Mouse (Mus musculus) intestine, postnatal 0 days (tissue): ENCODE data around the gene Mpig6b. TPM values are rescaled to one million over a fixed set of nuclear protein-coding genes. Genes with fewer than 3 reads are reported as not detected.

Source experiments
- ATAC-seq: fragments of 200-750 bp; cut with Nextera tagmentation; 2 replicates; pipeline ENCODE4 v1.8.0; 2017; ENCODE audit warnings: mild to moderate bottlenecking, moderate TSS enrichment, moderate library complexity
- H3K27ac ChIP-seq: fragments of 300-500 bp; sonication (generic); 2 replicates; pipeline ENCODE4 v1.5.1; 2014; ENCODE audit warnings: mild to moderate bottlenecking, low read depth, low read length, moderate library complexity
- H3K27me3 ChIP-seq: fragments of 300-500 bp; sonication (generic); replicated peaks from 2 replicates; pipeline ENCODE4 v1.6.1; 2014; ENCODE audit warnings: low read length, mixed read lengths; ENCODE audit not compliant: control insufficient read depth, insufficient read depth
- H3K36me3 ChIP-seq: fragments of 300-500 bp; sonication (generic); 2 replicates; pipeline ENCODE4 v1.6.1; 2014; ENCODE audit warnings: mild to moderate bottlenecking, moderate library complexity; ENCODE audit not compliant: control insufficient read depth, insufficient read depth
- H3K4me1 ChIP-seq: fragments of 300-500 bp; sonication (generic); replicated peaks from 2 replicates; pipeline ENCODE4 v1.6.1; 2014; ENCODE audit warnings: antibody characterized with exemption, low read length, mixed read lengths; ENCODE audit not compliant: control insufficient read depth, insufficient read depth
- H3K4me2 ChIP-seq: fragments of 300-500 bp; sonication (generic); replicated peaks from 2 replicates; pipeline ENCODE4 v1.6.1; 2014; ENCODE audit warnings: low read depth, mild to moderate bottlenecking, moderate library complexity
- H3K4me3 ChIP-seq: fragments of 300-500 bp; sonication (generic); 2 replicates; pipeline ENCODE4 v1.5.1; 2014; ENCODE audit warnings: low read depth, low read length
- H3K9ac ChIP-seq: fragments of 300-500 bp; sonication (generic); 2 replicates; pipeline ENCODE4 v1.6.1; 2014; ENCODE audit warnings: mild to moderate bottlenecking, low read depth, low read length
- H3K9me3 ChIP-seq: fragments of 300-500 bp; sonication (generic); 2 replicates; pipeline ENCODE4 v1.6.1; 2016; ENCODE audit warnings: mixed run types; ENCODE audit not compliant: control insufficient read depth
- CTCF ChIP-seq: sonication (generic); IDR thresholded peaks from 2 replicates; pipeline ENCODE4 v1.5.1; 2016; ENCODE audit warnings: low read depth, mild to moderate bottlenecking, control low read depth, antibody characterized with exemption, moderate library complexity
- WGBS: fragments of 180-500 bp; shearing (Covaris S2); extraction: QIAGEN DNeasy Blood & Tissue Kit; methylation state at CpG from one replicate; pipeline ENCODE4 v1.1.7; 2014; 5-methylcytosine and 5-hydroxymethylcytosine counted together
- polyA plus RNA-seq: library from polyadenylated mRNA; unstranded; fragments of >200 nt; fragmentation: Nextera tagmentation; extraction: Ambion mirVana; gene quantifications from 2 replicates; pipeline ENCODE4 v1.2.1, GENCODE M21; 2015

Gene Mpig6b
- polyA plus RNA-seq, 1 experiment from 2014 or later, result 0.13 TPM

DNA sequence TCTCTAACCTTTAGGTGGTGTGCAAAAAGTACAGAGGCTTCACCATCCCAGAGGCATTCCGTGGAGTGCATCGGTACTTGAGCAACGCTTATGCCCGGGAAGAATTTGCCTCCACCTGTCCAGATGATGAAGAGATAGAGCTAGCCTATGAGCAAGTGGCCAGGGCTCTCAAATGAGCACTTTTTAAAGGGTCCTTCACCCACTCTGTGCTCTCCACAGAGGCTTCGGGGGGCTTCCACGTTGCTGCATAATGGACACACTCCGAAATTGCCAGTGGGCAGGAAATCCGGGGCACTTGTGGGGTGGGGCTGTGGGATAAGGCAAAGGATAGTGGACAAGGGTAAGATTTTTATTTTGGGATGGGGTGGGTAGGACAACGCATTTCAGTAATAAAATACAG is 7.7 kb downstream of the Mpig6b start:
- Histone ChIP-seq H3K9me3 (no peaks in the 10 kb centered on the region), H3K27ac (no peak overlapping the region), H3K4me3 (no peak overlapping the region), H3K9ac (0 out of 2 replicates have a peak overlapping the region, but pooled peaks have one; percentile 55), H3K36me3 (peaks cover 61% of the 10 kb centered on the region), H3K4me1 (no peaks in the 10 kb centered on the region), H3K27me3 (no peaks in the 10 kb centered on the region), H3K4me2 (no peak overlapping the region)
- ATAC-seq, result no peak
- 51% methylated on average over 9 of the region's 9 CpGs for WGBS
- no peak for TF ChIP-seq CTCF

DNA sequence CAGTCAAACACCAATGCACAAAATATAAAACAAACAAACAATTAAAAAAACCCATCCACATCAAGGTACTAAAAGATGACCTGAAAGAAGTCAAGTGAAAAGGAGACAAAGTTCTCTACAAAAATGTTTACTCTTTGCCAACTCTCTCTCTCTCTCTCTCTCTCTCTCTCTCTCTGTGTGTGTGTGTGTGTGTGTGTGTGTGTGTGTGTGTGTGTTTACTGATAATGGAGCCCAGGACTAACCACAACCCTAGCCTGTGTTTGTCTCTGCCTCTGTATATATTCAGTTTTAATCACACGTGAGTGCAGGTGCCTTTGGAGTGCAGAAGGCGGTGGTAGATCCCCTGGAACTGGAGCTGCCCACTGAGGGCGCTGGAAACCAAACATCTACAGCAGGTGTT is 8.9 kb downstream of the Mpig6b start:
- Histone ChIP-seq H3K4me3 (no peak overlapping the region), H3K4me2 (no peak overlapping the region), H3K4me1 (0 out of 2 replicates have a peak, but pooled peaks cover 3% of the 10 kb centered on the region), H3K27me3 (no peaks in the 10 kb centered on the region), H3K27ac (no peak overlapping the region), H3K9ac (no peak overlapping the region), H3K9me3 (no peaks in the 10 kb centered on the region), H3K36me3 (peaks cover 72% of the 10 kb centered on the region)
- TF ChIP-seq CTCF, result no peak
- ATAC-seq, result no peak
- 73% methylated on average over 3 of the region's 3 CpGs for WGBS

DNA sequence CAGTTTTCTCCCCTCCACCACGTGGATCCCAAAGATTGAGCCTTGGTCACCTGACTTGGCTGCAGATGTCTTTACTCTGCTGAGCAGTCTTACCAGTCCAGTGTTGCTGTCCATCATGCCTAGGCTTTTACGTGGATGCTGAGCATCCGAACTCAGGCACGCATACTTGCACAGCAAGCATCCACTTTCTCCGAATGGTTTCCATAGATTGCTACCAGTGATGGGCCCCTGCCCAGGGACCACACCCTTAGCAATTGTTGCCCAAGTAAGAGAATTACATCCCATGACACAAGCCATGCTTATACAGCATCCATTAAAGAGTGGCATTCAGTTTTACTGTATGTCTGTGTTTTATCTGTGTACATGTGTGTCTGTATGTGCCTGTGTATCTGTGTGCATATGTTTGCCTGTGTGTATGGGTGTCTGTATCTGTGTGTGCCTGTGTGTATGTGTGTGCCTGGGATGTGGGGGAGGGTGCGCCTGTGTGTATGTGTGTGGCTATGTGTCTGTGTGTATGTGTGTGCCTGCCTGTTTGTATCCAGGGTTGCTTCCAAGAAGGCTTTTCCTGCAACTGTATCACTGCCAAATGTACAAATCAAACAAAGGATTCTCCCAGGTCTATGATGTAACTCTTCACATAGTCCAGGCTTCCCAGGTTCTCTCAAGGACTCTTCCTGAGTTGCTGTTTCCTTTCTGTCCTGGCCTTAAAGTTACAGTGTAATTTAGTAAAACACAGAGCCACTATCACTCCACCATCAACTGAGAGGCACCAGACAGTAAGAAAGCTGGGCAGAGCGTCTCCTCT is 10.1 kb downstream of the Mpig6b start:
- Histone ChIP-seq H3K36me3 (peaks cover 63% of the 10 kb centered on the region), H3K9ac (no peak overlapping the region), H3K27me3 (no peaks in the 10 kb centered on the region), H3K27ac (no peak overlapping the region), H3K9me3 (no peaks in the 10 kb centered on the region), H3K4me2 (no peak overlapping the region), H3K4me1 (0 out of 2 replicates have a peak, but pooled peaks cover 7% of the 10 kb centered on the region), H3K4me3 (no peak overlapping the region)
- TF ChIP-seq CTCF, result no peak
- 75% methylated on average over 7 of the region's 7 CpGs for WGBS
- ATAC-seq, result no peak

DNA sequence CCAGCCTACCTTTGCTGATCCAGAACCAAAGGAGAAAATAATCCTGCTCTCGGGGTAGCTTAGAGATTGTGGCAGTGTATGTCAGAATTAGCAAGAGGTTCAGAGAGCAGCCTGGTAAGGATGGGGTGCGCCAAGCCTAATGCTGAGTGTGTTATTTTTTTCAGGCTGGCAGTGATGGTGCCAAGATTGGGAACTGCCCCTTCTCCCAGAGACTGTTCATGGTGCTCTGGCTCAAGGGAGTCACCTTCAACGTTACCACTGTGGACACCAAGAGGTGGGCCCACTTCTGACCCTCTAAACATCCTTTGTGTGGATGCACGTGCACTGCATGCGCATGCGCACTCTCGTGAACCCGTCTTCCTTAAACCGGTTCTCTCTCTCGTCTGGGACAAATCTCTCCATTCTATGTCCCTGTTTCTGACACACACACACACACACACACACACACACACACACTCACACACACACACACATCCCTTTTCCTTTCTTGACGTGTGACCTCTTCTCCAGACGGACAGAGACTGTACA is 13.6 kb downstream of the Mpig6b start:
- peak overlapping the region; percentile 94 for H3K4me2 ChIP-seq
- H3K4me1 ChIP-seq, result peaks cover 9% of the 10 kb centered on the region
- H3K27ac ChIP-seq, result peak overlapping the region; percentile 89
- WGBS, result 72% methylated on average over 12 of the region's 12 CpGs
- H3K9me3 ChIP-seq, result no peaks in the 10 kb centered on the region
- no peaks in the 10 kb centered on the region for H3K27me3 ChIP-seq
- H3K36me3 ChIP-seq, result peaks cover 47% of the 10 kb centered on the region
- peak overlapping the region; percentile 78 for H3K9ac ChIP-seq
- ATAC-seq, result no peak
- peak overlapping the region; percentile 69; the same call in 1 of the 2 replicates for H3K4me3 ChIP-seq
- TF ChIP-seq CTCF, result no peak

DNA sequence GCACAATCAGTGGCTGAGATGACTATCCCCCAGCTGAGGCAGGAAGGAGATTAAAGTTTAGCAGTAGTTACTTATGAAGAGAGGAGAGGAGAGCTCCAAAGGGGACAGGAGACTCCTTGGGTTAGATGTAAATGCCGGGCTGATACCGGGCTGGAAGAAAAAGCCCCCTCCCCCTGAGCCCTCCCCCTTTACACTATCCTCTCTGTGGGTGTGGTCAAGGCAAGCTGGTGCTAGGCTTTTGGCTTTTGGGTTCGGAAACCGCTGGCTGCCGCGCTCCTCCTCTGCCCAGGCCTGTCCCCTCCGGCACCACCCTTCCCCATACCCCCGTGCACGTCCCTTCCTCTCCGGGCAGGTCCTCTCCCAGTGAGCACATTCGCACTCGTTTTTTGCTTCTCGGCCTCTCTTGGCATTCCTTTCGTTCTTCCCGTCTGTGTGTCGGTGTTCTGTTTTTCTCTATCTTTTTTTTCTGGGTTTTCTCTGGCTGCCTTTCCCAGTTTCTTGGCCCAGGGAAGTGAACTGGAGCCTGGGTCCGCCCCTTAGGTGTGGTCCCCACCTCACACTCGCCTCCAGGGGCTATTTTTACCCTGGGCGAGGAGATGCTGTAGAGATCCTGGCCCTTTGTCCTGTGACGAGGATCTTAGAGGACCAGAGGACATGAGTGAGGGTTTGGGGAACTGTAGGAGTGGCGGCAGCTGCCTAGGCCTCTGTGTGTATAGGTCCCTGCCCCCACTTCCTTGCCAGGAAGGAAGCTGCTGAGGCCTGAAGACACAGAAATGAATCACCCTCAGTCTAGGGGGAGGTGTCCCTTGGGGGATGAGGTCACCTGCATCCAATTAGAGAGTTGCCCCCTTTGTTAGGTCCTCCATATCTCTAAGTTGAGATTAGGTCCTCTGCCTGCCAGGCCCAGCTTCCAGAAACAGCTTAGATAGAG is 14.6 kb downstream of the Mpig6b start:
- no peak for TF ChIP-seq CTCF
- Histone ChIP-seq H3K4me1 (peaks cover 11% of the 10 kb centered on the region), H3K4me2 (peak overlapping the region; percentile 94), H3K9me3 (no peaks in the 10 kb centered on the region), H3K27me3 (no peaks in the 10 kb centered on the region), H3K9ac (peak overlapping the region; percentile 78), H3K27ac (peak overlapping the region; percentile 89), H3K36me3 (peaks cover 40% of the 10 kb centered on the region), H3K4me3 (peak overlapping the region; percentile 69)
- ATAC-seq, result peak; percentile 41
- WGBS, result under 1% methylated on average over 21 of the region's 21 CpGs
